Mouse (Mus musculus) naive thymus-derived CD4-positive, alpha-beta T cell, adult 2 months (primary cell): ENCODE results near the gene Ppfia3.

ENCODE experiments used
- DNase-seq: peaks from one replicate; pipeline ENCODE4 v3.0.0-alpha.2; 2011; ENCODE audit warnings: low read depth

The Ppfia3 gene

DNA sequence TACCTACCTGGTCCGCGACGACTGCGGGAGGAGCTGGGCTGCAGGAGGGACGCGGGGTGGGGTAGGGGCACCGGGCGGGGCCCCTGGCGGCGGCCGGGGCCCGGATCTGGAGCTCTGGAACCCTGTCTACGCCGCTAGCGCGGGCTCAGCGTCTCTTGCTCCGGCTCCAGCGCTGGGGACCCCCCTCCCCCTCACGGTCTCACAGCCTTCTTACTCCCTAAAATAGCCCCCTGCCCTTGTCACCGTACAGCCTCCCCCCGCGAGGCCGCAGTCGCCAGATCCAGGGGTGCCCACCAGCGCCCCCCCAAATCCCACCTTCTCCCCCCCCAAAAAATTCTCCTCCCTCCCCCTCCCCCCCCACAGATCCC lies at the start of gene Ppfia3:
Ppfia3 (minus strand) TSS at position 368 of the 368 bp plus-strand sequence.
- DNase-seq, result no peak

DNA sequence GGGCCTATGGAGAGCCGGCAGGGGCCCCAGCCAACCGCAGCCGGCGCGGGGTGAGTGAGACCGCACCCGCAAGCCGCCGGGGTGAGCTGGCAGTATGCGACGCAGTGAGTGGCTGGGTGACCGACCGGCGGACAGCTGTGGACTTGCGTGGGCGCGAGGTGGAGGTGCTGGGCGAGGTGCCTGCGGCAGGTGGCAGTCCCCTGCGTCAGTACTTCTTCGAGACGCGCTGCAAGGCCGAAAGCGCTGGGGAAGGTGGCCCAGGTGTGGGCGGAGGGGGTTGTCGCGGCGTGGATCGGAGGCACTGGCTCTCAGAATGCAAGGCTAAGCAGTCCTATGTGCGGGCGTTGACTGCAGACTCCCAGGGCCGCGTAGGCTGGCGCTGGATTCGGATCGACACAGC lies 48.8 kb upstream of the Ppfia3 start:
- DNase-seq, result peak; percentile 35

DNA sequence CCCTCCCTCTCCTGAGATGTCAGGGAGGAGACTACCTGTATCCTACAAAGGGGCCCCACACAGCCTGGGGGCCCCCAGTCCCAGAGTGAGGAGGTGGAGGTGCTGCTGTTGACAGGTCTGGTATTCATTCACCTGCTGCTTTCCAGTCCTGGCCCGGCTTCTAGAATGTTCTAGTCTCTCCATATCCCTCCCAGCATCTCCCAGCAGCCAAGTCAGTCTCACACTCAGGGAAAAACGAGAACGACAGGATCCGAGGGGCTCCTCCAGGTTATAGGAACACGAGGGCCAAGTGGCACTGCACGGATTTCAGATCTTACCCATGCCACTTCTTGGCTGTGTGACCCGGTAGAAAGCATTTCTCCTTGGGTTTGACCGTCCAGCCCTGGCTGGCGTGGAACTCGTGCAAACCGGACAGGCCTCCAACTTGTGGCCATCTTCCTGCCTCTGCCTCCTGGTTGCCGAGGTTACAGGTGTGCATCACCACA lies 48.0 kb upstream of the Ppfia3 start:
- no peak for DNase-seq

DNA sequence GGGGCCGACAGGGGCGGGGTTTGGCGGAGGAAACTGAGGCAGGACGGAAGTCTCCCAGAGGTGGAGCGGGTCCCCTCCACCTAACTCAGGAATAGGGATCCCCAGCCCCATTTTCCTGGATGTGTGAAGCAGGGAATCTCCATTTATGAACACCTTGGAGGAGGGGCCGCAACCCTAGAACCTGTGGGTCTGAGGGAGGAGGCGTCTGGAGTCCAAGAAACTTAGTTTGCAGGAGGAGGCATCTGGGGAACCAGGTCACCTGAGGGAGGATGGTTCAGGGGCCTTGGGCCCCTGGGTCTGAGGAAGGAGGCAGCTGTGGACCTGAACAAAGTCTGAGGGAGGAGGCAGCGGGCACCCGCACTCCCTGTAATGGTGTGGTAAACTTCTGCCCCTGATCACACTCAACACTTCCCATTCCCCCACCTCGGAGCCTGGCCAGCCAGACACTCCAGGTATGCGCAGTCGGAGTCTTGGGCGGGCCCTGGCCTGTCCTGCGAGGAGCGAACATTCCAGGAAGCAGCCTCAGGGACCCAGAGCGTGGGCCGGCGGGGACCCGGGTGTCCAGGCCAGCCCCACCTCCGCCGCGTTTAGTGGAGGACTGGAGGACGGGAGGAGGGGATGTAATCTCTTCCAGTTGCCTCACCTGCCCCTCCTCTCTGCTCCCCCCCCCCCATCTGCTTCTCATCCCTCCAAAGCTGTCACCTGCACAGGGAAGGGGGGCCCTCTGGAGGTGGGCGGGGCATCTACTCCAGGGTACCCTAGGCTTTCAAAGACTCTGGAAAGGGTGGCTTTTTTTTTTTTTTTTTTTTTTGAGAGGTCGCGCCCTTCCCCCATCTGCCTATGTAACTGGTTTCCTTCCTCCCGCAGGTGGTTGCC lies 47.3 kb upstream of the Ppfia3 start:
- peak; percentile 35 for DNase-seq

DNA sequence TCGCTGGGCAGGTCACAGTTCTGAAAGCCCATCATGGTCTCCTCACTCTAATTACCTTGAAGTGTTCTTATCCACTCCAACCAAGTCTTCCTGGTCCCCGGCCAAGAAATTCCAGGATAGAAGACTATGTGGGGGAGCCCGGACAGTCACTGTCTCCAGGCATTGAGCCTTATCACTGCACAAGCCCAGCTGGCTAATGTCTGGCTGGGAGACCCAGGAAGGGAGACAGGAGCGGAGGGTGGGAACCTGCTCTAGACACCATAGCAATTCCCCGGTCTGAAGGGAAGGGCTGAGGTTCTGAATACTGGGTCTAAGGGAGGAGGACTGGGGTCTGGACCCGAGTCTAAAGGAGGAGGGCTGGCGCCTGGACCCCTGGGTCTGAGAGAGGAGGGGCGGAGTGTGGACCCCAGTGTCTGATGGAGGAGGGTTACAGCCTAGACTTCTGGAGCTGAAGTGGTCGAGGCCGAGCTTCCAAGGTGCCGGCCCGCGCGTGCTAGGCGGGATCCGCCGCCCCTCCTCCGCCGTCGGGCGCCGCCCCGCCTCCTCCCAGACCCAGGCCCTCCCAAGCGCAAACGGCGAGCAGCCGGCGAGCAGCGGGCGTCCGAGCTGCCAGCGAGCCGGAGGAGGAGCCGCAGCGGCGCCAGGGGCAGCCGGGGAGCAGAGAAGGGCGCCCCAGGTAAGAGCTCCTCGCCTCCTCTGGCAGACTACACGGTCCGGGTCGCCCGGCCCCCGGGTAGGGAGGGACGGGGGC lies 46.5 kb upstream of the Ppfia3 start, which contains the start of gene Ntf5:
Ntf5 (plus strand) TSS at position 583 of the 751 bp plus-strand sequence.
- peak; percentile 32 for DNase-seq

DNA sequence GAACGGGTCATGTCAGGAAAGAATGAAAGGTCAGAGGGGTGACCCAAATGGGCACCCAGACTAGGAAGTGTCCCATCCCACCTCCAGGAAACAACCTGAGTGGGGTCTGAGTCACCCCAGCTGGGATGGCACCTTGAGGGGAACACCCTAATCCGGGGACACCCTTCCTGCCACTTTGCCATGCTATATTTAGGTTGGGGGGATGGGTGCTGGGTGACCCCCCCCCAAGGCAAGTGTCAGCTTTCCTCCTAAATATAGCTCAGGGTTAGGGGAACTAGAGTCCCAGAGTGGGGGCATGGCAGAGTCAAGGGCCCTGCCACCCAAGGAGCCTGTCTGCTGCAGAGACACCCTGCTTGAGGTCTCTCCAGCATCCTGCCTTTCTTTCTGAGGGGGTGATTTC lies 45.6 kb upstream of the Ppfia3 start:
- DNase-seq, result no peak

DNA sequence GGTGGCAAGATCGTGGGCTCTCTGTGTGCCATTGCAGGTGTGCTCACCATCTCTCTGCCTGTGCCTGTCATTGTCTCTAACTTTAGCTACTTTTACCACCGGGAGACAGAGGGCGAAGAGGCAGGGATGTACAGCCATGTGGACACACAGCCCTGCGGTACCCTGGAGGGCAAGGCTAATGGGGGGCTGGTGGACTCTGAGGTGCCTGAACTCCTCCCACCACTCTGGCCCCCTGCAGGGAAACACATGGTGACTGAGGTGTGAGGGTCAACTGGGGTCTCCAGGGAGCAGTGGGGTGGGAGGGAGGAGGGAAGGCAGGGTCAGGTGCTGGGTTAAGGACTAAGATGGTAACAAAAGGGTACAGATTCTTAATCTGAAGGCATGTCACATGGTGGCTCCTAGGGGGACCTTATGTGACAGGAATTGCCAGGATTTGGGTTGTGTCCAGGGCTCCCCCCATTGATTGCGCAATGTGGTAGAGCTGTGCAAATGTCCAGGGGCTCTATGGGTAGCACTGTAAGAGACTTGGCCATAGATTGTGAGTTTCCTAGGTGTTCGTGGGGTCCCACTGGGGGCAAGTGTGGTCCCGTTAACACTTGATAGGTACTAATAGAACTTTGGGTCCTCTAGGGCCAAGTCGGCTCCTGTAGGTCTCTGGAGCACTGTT lies 42.8 kb upstream of the Ppfia3 start:
- DNase-seq, result no peak

DNA sequence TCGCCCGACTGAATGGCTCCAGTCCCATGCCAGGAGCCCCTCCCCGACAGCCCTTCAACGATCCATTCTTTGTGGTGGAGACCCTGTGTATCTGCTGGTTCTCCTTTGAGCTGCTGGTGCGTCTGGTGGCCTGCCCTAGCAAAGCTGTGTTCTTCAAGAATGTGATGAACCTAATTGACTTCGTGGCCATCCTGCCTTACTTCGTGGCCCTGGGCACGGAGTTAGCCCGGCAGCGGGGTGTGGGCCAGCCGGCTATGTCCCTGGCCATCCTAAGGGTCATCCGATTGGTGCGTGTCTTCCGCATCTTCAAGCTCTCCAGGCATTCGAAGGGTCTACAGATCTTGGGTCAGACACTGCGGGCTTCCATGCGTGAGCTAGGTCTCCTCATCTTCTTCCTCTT lies 42.1 kb upstream of the Ppfia3 start:
- no peak for DNase-seq

DNA sequence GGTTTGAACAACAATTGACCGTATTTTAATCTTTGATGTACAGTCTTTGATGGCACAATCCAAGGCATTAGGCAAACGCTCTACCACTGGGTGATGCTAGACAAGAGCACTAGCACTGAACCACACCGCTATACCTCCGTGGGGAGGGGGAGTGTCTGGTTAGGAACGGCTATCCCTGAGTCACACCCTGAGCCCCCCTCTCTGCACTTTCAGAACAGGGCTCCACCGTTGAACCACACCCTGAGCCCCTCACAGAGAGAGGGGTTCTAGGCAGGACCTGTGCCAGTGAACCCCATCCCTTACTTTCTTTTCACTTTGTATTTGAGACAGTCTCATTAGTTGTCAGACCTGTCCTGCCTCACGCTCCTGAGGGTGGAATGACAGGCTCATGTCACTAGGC lies 41.5 kb upstream of the Ppfia3 start:
- DNase-seq, result no peak

DNA sequence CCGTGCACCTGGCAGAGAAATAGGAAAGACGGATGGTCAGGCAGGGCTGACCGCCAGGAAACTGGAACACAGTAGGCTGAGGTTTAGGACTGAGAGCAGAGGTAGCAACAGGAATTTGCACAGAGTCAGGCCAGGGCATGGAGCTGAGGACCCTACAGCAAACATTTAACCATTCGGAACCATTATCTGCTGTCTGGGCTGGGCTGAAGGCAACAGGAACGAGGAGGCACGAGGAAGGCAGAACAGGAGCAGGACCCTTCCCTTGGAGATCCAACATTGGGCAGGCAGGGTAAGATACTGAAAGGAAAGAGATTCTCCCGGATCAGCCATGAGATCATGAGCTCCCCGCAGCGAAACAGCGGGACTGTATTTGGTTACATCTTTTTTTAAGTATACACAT lies 41.0 kb upstream of the Ppfia3 start:
- no peak for DNase-seq

DNA sequence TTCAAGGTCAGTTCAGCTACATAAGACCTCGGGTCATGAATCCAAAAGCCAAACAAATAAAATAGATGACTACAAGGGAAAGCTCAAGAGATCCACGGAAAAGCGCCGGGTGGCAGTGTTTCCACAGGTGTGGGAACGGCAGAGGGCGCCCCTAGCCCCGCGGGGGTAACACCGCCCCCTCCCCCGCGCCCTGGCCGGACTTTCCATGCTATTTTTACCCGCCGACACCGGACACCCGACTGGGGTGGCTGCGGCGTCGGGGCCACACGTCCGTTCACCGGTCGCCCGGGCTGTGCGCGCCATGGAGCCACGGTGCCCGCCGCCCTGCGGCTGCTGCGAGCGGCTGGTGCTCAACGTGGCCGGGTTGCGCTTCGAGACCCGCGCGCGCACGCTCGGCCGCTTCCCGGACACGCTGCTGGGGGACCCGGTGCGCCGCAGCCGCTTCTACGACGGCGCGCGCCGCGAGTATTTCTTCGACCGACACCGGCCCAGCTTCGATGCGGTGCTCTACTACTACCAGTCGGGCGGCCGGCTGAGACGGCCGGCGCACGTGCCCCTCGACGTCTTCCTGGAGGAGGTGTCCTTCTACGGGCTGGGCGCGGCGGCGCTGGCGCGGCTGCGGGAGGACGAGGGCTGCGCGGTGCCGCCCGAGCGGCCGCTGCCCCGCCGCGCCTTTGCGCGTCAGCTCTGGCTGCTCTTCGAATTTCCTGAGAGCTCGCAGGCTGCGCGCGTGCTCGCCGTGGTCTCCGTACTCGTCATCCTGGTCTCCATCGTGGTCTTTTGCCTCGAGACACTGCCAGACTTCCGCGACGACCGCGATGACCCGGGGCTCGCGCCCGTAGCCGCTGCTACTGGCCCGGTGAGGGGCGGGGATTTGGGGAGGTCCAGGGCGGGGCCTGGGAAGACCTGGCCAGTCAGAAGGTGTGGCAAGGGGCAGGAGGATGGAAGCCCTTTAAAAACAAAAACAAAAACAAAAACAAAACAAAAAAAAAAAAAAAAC lies 39.6 kb upstream of the Ppfia3 start:
- peak; percentile 46 for DNase-seq

DNA sequence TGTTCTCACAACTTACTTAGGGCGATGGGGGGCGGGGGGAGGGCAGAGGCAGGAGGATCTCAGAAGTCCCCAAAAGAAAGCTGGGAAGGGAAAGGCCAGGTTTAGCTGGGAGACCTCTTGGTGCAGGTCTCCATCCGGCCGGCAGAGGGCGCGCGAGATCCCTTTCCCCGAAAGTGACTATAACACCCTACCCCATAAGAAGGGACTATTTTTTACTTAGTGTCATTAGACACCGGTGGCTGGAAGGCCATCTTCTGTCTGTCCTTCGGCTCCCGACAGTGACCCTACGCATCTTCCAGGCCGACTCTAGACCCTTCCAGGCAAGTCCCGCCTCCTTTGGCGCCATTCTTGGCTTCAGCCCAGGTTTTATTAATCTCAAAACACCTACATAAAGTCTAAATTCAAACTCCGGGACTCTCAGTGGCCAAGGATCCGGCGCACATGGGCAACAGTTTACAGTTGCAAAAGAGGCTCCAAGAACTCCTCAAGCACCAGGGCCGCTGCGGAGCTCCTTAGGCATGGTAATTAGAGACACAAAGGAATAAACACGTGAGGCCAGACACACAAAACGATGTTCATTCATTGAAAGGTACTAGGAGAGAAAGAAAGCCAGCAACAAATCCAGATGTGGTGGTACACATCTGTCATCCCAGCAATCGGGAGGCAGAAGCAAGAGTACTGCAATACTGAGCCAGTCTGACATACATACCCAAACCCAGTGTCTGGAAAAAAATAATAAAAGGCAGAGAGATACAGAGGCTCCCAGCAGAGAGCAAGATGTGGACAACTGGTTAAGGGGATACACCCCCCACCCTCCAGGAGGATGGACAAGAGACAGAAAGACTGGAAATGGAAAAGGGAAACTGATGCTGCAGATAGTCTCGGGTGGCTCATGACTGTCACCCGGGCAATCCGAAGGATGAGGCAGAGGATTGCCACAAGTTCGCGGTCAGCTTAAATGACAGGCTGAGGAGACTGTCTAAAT lies 38.6 kb upstream of the Ppfia3 start, which contains the start of gene Kcna7:
Kcna7 (plus strand) TSS at position 563 of the 985 bp plus-strand sequence.
- DNase-seq, result peak; percentile 74

DNA sequence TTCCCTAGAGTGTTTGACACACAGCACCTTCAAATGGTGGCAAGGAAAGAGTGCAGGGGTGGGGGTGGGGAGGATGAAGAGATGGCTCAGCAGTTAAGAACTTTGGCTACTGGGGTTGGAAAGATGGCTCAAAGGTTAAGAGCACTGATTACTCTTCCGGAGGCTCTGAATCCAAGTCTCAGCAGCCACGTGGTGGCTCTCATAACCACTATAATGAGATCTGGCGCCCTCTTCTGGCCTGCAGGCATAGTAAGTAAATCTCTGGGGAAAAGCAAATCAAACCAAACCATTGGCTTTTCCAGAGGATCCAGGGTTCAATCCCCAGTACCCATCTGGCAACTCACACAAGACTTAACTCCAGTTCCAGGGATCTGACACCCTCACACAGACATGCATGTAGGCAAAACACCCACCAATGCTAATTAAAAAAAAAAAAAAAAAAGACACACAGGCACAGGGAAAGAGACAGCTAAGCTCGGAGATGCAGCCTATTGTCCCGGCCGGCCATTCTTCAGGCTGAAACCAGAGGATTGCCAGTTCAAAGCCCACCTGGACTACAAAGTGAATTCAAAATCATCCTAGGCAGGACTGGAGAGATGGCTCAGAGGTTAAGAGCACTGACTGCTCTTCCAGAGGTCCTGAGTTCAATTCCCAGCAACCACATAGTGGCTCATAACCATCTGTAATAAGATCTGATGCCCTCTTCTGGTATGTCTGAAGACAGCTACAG lies 36.9 kb upstream of the Ppfia3 start:
- peak; percentile 89 for DNase-seq

DNA sequence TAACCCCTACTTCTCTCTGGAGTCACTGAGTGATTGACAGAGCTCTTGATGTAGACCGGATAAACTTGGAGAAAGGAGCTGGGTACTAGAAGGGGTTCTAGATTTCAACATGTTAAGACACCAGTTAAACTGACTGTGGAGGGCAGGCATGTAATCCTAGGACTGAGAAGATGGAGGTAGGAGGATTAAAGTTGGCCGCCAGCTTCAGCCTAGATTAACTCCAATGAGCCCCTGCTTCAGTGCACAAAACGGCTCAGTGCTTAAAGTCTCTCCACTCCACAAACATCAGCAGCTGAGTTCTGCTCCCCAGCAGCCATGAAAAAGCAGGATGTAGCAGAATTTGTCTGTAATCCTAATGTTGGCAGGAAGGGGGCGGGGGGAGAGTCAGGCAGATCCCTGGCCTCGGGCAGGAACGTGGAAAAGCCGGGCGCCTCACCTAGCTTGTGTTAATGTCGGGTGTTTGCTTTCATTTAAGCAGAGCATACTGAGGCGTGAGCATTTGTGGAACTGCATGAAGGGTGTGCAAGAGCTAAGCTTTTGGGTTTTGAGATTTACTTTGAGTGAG lies 34.8 kb upstream of the Ppfia3 start:
- DNase-seq, result no peak

DNA sequence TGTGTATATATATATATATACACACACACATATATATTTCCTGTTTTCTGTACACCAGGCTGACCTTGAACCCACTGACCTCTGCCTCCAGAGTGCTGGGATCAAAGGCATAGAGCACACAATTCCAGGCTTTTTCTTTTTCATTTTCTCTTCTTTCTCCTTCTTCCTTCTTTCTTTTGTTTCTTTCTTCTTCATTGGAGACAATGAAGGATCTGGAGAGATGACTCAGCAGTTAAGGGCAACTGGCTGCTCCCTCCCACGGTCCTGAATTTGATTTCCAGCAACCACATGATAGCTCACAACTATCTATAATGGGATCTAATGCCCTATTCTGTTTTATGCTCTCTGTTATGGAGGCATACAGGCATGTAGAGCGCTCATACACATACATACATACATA lies 30.0 kb upstream of the Ppfia3 start:
- DNase-seq, result no peak

DNA sequence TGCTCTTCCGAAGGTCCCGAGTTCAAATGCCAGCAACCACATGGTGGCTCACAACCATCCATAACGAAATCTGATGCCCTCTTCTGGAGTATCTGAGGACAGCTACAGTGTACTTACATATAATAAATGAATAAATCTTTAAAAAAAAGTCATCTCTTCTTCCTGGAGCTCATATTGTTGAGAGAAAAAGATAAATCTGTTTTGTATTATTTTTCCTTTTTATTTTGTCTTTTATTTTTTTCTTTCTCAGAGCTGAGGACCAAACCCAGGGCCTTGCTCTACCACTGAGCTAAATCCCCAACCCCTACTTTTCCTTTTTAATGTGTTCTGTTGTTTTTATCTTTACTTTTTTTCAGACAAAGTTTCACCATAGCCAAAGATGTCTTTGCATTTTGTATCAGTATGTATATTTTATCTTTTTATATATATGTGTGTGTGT lies 29.5 kb upstream of the Ppfia3 start:
- peak; percentile 45 for DNase-seq

DNA sequence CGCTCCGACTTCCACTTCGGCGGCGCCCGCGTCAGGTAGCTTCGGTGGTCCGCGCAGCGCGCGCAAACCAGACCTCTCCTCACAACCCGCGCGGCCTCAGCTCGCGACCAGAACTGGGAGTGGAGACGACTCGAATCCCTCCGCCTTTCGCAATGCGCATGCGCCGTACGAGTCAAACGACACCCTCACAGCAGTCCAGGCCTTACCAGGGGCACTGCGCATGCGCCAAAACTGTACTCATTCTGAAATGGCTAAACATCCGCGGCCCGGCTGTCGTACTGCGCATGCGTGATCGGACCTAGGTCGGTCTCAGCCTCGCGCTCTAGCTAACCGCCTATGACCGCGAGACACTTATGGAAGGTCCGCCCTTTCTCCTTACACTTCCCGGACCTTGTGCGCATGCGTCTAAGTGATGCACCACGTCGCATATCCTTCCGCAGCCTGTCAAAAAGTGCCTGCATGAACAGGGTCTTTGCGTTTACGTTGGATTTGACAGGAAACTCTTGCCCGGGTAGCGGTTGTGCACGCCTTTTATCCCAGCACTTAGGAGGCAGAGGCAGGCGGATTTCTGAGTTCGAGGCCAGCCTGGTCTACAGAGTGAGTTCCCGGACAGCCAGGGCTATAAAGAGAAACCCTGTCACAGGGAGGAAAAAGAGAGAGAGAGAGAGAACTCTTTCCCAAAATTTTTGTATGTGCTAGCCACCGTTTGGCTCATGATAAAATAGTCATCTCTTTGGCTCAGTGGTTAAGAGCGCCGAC lies 28.9 kb upstream of the Ppfia3 start, which contains the start of gene Snrnp70:
Snrnp70 (minus strand) TSS at position 165 of the 759 bp plus-strand sequence.
- DNase-seq, result peak; percentile 100

DNA sequence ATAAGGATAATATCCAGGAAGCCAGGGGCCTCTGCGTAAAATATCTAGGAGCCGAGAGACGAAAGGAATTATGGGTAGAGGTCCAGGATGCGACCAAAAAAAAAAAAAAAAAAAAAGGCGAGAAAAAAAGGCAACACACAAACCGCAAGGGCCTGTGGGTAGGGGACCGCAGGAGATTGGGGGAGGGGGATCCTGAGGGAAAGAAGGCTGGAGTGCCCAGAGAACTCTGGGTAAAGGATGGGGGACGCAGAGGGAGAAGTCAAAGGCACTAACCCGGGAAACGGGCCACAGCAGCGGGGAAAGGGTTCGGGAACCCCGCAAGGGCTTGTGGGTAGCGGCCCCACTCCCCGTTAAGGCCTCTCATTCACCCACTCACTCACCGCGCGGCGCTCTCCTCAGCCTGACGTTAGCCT lies 28.3 kb upstream of the Ppfia3 start:
- no peak for DNase-seq
